Mouse (Mus musculus) CD4-positive helper T cell, adult 2 months (primary cell): ENCODE data around the gene Dpp6.

Experiments used
- DNase-seq: peaks from one replicate; pipeline ENCODE4 v3.0.0-alpha.2; 2012; ENCODE audit warnings: low read depth, missing footprints, low spot score

Dpp6 gene

DNA sequence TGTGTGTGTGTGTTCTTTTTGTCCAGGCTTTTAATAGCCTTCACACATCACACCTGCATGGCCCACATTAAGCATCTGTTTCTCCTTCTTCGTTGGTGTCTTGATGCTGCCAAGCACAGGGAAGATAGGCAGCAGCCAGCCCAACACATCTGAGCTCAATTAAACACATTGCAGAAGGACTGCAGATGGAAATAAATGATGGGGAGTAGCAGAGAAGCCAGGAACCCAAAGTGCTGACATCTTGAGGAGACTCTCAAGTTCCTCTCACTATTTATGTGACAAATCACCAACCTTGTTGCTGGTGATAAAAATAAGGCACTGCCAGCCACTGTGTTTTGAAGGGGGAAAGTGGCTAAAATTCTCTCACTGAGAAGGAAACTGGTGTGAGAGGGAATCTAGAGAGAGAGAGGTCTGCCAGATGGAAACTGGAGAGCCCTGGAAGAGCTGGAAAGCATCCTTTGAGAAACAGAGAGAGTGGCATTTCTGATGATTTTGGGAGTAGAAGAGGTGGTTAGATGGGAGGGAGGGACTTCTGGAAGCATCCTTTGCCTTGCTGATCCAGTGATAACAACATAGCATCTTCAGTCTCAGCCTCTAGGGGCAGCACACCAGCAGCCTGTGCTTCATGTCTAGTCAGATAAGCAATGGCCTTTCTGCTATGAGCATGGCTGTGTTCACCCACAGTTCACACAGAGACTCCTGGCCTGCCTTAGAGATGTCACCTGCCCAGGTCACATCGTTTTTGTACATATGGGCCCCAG is 383.8 kb downstream of the Dpp6 start:
- DNase-seq, result no peak

GRCm38 (mm10) chr5:27203131-27203530 is 386.1 kb downstream of the Dpp6 start:
- DNase-seq, result no peak

DNA sequence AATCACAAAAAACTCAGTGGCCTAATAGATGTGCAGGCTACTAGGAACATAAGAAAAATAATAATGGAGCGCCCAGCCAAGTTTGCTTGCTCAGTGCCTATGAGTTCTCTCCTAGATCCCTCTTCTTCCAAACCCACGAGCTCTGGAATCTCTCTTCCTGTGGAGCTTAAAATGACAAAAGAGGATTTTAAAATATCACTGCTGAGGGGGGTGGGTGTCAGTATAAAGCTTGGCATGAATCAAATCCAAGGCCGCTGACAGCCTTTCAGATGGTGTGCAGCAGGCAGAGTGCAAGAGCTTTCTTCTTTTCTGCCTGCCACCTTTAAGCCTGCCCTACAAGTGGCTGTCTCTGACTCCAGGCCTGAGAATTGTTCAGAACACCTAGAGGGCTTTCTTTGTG is 387.7 kb downstream of the Dpp6 start:
- no peak for DNase-seq

GRCm38 (mm10) chr5:27205754-27206153 is 388.8 kb downstream of the Dpp6 start:
- no peak for DNase-seq

DNA sequence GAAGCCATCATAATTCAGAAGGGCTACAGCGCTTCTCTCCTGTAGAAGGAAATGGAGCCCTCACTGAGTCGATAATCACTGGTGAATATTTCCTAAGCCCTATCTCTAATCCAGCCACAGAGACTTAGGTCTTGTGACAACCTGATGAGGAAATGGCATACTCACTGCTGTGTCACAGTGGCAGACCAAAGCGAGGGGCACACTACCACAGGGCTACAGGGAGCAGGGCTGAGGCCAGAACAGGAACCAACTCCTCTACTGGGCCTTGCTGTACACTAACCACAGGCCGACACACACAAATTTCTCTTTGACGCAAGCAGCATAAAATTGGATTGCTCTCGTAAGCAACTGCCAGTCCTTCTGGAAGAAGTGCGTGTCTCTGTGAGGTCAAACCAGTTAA is 389.2 kb downstream of the Dpp6 start:
- no peak for DNase-seq

DNA sequence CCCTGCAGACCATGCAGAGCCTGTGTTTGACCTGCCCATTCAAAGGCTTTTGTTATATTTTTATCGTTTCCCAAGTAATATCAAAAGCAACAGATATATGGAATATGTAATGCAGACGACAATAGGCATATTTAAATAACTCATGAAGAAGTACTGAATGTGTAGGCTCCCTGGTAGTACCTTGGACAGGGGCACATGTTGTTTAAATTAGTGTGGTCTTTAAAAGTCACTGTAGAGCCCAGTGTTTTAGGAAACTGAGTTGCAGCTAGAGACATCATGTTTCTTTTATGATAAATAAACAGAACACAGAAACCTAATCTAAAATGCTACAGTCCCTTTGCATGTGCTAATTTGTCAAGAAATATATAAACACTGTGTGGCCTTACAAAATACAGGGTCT is 403.1 kb downstream of the Dpp6 start:
- no peak for DNase-seq

DNA sequence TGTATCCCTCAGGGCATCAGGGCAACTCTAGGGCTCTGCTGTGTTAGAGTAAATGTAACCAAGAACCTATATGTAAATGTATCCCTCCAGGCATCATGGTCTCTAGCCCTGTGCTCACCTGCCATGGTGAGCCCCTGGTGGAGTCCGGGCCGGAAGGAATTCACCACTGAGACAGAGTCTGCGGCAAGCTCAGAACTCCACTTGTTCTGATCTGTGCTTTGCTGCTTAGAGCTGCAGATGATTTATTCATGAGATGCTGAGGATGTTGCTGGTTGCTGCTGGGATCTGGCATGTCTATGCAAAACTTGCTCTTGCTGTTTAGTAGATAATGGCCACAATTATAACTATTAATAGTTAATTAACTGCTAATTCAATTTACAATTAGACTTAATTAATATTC is 425.1 kb downstream of the Dpp6 start:
- DNase-seq, result no peak

DNA sequence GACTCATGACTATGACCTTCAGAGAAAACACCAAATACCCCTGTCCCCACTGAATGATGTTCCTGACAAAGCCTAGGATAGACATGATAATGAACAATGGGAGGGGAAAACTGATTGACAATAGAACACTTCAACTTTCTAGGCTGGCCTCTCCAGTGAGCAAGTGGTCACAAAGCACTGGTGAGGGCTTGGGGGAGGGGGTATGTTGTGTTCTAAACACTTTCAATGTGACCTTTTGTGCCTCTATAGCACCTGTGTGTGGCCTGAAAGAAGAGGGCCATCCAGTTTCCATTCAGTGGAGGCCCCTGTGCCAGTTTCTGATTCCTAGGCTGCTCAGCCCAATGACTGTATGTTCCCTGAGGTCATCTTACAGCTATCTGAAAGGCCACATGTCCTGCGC is 426.2 kb downstream of the Dpp6 start:
- no peak for DNase-seq

DNA sequence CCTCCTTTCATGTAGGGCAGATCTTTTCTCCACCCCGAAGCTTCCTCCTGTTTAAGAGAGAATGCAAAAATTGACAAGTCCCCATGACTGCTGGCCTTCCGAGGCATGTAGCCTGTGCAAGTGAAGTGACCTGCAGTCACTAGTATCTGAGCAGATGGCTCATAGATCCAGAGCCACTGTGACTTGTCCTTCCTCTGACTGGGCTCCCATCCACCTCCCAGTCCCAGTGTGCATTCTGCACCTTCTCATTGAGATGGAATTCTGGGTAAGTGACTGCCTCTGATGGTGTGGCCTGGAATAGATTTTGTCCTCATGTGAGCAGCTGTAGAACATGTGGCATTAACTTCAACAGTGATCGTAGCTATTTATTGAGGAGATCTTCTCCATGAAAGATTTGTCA is 430.8 kb downstream of the Dpp6 start:
- DNase-seq, result no peak

GRCm38 (mm10) chr5:27248685-27249084 is 431.7 kb downstream of the Dpp6 start:
- no peak for DNase-seq

- no peak for DNase-seq
Observed at GRCm38 (mm10) chr5:27249951-27250350, 432.9 kb downstream of the Dpp6 start.

DNA sequence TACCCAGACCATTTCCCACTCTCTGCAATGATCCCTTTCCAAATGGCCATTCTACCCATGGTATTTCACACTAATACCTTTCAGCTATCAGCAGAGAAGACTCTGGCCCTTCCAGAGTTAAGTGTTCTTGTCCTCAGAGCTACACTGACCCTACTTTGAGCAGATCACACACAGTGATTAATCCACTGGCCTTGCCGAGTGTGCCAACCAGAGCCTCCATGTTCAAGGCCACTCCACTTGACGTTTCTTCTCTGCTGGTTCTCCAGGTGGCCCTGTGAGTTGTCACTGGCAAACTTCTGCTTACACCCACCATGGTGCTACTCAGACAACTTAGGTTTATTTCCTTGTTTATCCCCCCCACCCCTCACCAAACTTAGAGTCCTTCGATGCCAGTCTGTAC is 433.9 kb downstream of the Dpp6 start:
- DNase-seq, result no peak

DNA sequence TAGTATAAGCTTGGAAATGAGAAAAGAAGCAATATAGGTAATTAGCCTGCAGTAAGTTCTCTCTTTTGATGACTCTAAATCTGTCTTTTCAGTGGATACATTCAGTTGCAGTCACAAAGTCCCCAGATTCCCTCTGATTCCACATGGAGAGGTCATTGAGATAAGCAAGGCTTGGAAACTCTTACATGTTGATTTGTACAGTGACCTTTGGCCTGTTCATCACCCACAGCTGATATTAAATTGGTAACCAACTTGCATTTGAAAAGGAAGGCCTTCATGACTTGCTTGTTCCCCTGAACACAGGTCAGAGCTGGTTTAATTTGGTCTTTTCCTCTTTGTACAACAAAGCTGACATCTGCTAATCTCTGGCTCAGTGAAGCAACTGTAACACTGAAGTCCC is 434.4 kb downstream of the Dpp6 start:
- DNase-seq, result no peak

- DNase-seq, result no peak
Observed at GRCm38 (mm10) chr5:27255247-27255646, 438.2 kb downstream of the Dpp6 start.

DNA sequence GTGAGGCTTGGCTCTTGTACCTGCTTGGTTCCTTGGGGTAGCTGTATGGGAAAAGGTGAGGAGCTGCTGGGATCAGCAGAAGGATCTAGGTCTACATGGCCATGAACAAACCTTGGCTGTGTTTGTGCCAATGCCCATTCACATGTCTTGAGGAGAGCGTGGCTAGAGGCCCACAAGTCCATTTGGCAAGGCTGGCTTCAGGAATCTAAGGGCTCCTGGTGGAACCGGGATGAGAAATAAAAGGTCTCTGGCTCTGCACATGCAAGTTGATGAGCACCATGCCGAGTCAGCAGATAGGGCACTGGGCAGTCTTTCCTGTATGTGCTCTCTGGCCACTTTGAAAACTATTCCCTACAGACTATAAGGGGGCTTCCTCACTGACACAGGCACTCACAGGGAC is 441.6 kb downstream of the Dpp6 start:
- DNase-seq, result no peak

GRCm38 (mm10) chr5:27261746-27262727 is 445.0 kb downstream of the Dpp6 start:
- DNase-seq, result no peak

DNA sequence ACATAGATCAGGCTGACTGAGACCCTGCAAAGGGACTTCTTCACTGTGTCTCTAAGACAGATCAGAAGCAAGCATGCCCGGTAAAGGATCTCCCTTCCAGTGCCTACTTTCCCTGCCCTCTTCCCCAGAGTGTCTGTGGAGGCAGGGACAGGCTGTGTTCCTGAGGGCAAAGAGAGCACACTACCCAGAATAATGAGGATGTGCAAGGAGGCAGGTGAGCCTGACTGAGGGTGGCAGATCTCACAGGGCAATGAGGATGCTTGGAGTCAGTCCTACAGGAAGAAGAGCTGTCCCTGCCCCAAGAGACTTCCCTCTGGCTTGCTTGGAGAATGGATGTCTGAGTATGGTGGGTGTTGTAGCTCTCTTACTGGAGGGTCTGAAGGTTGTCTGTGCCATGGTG is 445.7 kb downstream of the Dpp6 start:
- no peak for DNase-seq

DNA sequence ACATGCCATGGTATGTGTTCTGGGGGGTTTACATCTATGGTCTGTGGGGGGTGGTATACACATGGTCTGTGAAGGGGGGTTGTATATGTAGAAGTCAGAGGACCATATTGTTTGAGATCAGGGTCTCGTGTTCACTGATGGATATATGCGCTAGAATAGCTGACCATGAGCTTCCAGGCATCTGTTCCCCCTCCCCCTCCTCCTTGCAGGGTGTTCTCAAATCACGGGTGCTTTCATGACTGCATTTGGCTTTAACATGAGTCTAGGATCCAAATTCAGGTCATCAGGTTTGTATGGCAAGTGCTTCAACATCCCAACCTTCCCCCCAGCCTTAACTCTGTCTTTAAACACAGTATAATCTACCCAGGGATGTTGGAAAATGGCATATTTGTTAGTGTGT is 448.3 kb downstream of the Dpp6 start:
- DNase-seq, result no peak

- no peak for DNase-seq
Observed at GRCm38 (mm10) chr5:27271336-27271735, 454.3 kb downstream of the Dpp6 start.

- no peak for DNase-seq
Observed at GRCm38 (mm10) chr5:27274781-27275395, 457.9 kb downstream of the Dpp6 start.

- no peak for DNase-seq
Observed at GRCm38 (mm10) chr5:27275871-27276270, 458.9 kb downstream of the Dpp6 start.

GRCm38 (mm10) chr5:27278120-27278645 is 461.2 kb downstream of the Dpp6 start:
- DNase-seq, result no peak
